Mouse (Mus musculus) erythroblast, embryonic 14.5 days (primary cell): ENCODE measurements around the gene Lcn6.
"Not testable (repeated sequence)": the region's sequence is repeated elsewhere in the genome, so short reads cannot be mapped to it uniquely, and the experiment has no call there.

ENCODE experiments used
- GATA1 ChIP-seq: IDR thresholded peaks from 2 replicates; pipeline ENCODE4 v1.6.1; 2012; ENCODE audit warnings: low read length, inconsistent platforms, mixed read lengths
- TAL1 ChIP-seq: IDR thresholded peaks from 3 replicates; pipeline ENCODE4 v1.6.1; 2012; ENCODE audit warnings: low read length, inconsistent platforms, mixed read lengths

DNA sequence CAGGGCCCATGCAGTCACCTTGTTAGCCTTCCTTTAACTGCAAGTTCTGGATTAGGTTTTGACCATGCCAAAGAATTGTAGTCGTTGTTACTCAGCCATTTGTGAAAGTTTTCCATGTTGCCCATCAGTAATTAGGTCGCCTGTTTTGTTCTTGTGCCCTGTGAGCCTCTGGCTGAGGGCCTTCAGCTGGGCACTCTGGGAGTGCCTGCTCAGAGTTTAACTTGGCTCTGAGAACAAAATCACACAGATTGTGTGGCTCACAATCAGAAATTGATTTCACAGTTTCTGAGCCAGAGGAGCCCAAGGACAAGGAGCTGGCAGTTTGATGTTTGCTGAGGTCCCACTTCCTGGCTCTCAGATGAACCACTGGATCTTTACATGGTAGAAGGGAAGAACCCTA lies 33.2 kb downstream of the Lcn6 start:
- TF ChIP-seq TAL1, GATA1: not testable (repeated sequence)
